Mouse (Mus musculus): ENCODE measurements around the gene Atrnl1. TPM values are rescaled to one million over a fixed set of nuclear protein-coding genes. Genes with fewer than 3 reads are reported as not detected.

Gene Atrnl1
- polyA plus RNA-seq, 1 experiment from 2014 or later: 1.8 TPM

DNA sequence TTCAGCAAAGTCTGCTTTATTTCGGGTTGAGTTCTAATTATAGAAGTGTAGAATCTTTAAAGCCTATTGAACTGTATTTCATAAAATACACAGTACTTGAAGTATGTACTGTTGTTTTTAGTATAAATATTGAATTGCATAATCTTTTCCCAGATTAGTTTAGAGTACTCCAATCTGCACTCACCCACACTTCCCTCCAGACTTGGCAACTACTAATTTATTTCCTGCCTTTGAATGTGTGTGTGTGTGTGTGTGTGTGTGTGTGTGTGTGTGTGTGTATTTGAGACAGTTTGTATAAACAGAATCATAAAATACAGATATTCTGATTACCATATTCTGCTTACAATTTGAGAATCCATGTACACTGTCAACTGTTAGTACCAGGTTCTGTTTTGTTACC is 328.3 kb downstream of the Atrnl1 start:
- 71% methylated on average over 1 of the region's 1 CpGs for WGBS (ENCODE audit: insufficient replicate concordance)
- no peak overlapping the region for H3K4me2 ChIP-seq
- no peak for ATAC-seq

GRCm38 (mm10) chr19:57941529-57941928 is 330.7 kb downstream of the Atrnl1 start:
- Histone ChIP-seq H3K9me3 (replicated peaks) (no peaks in the 10 kb centered on the region), H3K4me1 (peaks cover 21% of the 10 kb centered on the region), H3K4me2 (no peak overlapping the region), H3K36me3 (no peaks in the 10 kb centered on the region), H3K27me3 (replicated peaks) (no peaks in the 10 kb centered on the region), H3K9ac (no peak overlapping the region), H3K4me3 (no peak overlapping the region), H3K27ac (no peak overlapping the region)
- 66% methylated on average over 8 of the region's 8 CpGs for WGBS (ENCODE audit: insufficient replicate concordance)
- ATAC-seq: no peak

More for the DNA sequence above, 328.3 kb downstream of the Atrnl1 start:
- no peaks in the 10 kb centered on the region for H3K36me3 ChIP-seq
- no peaks in the 10 kb centered on the region for H3K27me3 ChIP-seq (replicated peaks)
- no peaks in the 10 kb centered on the region for H3K4me1 ChIP-seq
- H3K9ac ChIP-seq: no peak overlapping the region
- H3K9me3 ChIP-seq (replicated peaks): no peaks in the 10 kb centered on the region
- no peak overlapping the region for H3K4me3 ChIP-seq
- H3K27ac ChIP-seq: no peak overlapping the region

- no peak overlapping the region for H3K27ac ChIP-seq
- H3K36me3 ChIP-seq: no peaks in the 10 kb centered on the region
- no peaks in the 10 kb centered on the region for H3K9me3 ChIP-seq (replicated peaks)
- H3K4me3 ChIP-seq: no peak overlapping the region
- H3K9ac ChIP-seq: no peak overlapping the region
- H3K4me2 ChIP-seq: no peak overlapping the region
- ATAC-seq: no peak
- no peaks in the 10 kb centered on the region for H3K27me3 ChIP-seq (replicated peaks)
- H3K4me1 ChIP-seq: peaks cover 21% of the 10 kb centered on the region
- 78% methylated on average over 14 of the region's 14 CpGs for WGBS (ENCODE audit: insufficient replicate concordance)
Observed at GRCm38 (mm10) chr19:57942281-57942680, 331.4 kb downstream of the Atrnl1 start.

DNA sequence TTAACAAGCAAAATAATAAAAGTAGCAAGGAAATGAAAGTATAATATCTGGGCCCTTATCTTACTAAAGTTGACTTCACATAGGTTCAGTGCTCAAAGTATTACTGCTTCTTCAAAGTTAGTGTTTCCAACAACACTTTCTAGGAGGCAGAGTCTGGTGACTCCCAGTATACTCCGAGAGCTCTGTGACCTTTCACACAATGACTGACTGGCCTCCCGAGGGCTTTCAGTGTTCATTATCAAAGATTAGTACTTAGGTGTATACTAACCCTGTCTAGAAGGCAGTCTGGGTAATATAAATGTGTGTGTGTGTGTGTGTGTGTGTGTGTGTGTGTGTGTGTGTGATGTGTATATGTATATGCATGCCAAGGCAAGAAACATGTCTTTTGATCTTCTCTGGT is 332.5 kb downstream of the Atrnl1 start:
- no peaks in the 10 kb centered on the region; the same call in 1 of the 2 replicates for H3K36me3 ChIP-seq
- H3K9me3 ChIP-seq (replicated peaks): no peaks in the 10 kb centered on the region
- no peak overlapping the region for H3K27ac ChIP-seq
- peaks cover 21% of the 10 kb centered on the region for H3K4me1 ChIP-seq
- H3K4me3 ChIP-seq: no peak overlapping the region
- 57% methylated on average over 2 of the region's 2 CpGs for WGBS (ENCODE audit: insufficient replicate concordance)
- ATAC-seq: no peak
- H3K4me2 ChIP-seq: no peak overlapping the region
- no peak overlapping the region for H3K9ac ChIP-seq
- no peaks in the 10 kb centered on the region for H3K27me3 ChIP-seq (replicated peaks)

DNA sequence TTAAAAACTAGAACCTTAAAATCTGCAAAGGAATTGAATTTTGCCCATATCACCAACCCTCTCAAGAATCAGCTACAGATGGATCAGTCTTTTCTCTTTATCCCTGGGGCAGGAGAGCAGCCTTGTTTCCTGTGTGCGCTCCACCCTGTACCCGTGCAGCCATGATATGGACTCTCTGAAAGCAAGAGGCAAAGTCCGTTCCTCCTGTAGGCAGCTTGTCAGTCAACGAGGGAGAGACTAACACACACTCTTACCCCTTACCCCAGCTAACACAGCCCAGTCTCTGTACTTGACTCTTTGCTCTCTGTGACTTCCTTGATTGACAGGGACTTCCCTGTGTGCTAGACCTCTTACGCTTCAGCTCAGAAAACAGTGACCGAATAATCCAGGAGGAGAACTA is 333.8 kb downstream of the Atrnl1 start:
- Histone ChIP-seq H3K9me3 (replicated peaks) (no peaks in the 10 kb centered on the region), H3K9ac (no peak overlapping the region), H3K4me3 (no peak overlapping the region), H3K4me2 (no peak overlapping the region), H3K27me3 (replicated peaks) (no peaks in the 10 kb centered on the region), H3K4me1 (peaks cover 21% of the 10 kb centered on the region), H3K36me3 (no peaks in the 10 kb centered on the region; the same call in 1 of the 2 replicates), H3K27ac (0 out of 2 replicates have a peak overlapping the region, but pooled peaks have one; percentile 12)
- 51% methylated on average over 6 of the region's 6 CpGs for WGBS (ENCODE audit: insufficient replicate concordance)
- peak; percentile 74 for ATAC-seq

- ATAC-seq: peak; percentile 65
Observed at GRCm38 (mm10) chr19:57945626-57946250, 334.9 kb downstream of the Atrnl1 start.

DNA sequence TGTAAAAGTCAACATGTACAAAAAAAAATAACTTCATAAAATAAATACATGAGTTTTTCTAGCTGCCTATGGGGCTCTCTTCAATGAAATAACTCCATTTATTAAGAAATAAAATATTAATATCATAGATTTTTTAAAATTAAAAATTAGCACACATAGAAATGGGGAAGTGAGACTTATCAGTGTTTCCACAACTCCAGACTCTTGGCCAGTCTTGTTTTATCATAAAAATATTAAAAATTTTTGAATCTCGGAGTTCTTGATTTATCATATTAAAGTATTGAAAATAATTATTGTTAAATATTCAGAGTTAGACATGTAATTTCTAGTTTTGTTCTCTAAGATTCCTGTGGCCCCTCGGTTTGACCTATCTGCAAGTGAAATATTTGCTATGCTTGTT is 337.7 kb downstream of the Atrnl1 start:
- Histone ChIP-seq H3K27ac (no peak overlapping the region), H3K9me3 (replicated peaks) (no peaks in the 10 kb centered on the region), H3K4me2 (no peak overlapping the region), H3K36me3 (no peaks in the 10 kb centered on the region; the same call in 1 of the 2 replicates), H3K4me1 (peaks cover 21% of the 10 kb centered on the region), H3K27me3 (replicated peaks) (no peaks in the 10 kb centered on the region), H3K9ac (no peak overlapping the region), H3K4me3 (no peak overlapping the region)
- 72% methylated on average over 2 of the region's 2 CpGs for WGBS (ENCODE audit: insufficient replicate concordance)
- no peak for ATAC-seq

More at GRCm38 (mm10) chr19:57945626-57946250, 334.9 kb downstream of the Atrnl1 start:
- Histone ChIP-seq H3K27me3 (replicated peaks) (no peaks in the 10 kb centered on the region), H3K4me3 (no peak overlapping the region), H3K27ac (no peak overlapping the region), H3K4me2 (no peak overlapping the region), H3K4me1 (peaks cover 21% of the 10 kb centered on the region), H3K36me3 (no peaks in the 10 kb centered on the region; the same call in 1 of the 2 replicates), H3K9me3 (replicated peaks) (no peaks in the 10 kb centered on the region), H3K9ac (no peak overlapping the region)
- 48% methylated on average over 4 of the region's 4 CpGs for WGBS (ENCODE audit: insufficient replicate concordance)

DNA sequence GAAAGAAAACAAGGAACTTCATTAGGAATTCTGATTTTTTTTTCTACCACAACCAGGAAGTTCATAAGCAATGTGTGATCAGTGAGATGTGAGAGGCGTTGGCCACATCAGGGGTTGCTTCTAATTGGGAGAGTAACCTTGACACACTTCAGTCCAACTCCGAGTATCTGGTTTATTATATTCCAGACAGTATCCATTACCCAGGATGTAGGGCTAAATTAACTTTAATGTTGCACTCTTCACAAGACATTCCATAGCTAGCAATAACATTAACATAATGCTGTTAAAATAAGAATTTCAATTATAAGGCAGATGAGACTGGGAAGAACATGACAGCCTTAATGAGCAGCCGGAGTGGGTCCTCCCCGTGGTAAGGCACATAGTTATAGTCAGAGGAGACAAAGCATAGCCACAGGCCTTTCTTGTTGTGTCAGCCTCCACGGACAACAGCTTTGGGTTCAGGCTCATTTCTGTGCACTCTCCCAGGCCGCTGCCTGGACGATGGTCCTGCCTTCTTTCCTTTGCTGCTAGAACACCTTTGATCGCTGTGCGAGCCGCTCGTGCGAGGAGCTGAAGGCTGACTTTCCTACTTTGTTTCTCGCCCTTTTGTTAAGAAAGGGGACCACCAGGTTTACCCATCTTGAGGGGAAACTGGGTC is 338.6 kb downstream of the Atrnl1 start:
- H3K4me1 ChIP-seq: peaks cover 19% of the 10 kb centered on the region
- WGBS (ENCODE audit: insufficient replicate concordance): 75% methylated on average over 13 of the region's 13 CpGs
- H3K4me2 ChIP-seq: no peak overlapping the region
- no peaks in the 10 kb centered on the region; the same call in 1 of the 2 replicates for H3K36me3 ChIP-seq
- ATAC-seq: no peak
- no peaks in the 10 kb centered on the region for H3K9me3 ChIP-seq (replicated peaks)
- H3K9ac ChIP-seq: no peak overlapping the region
- H3K27me3 ChIP-seq (replicated peaks): no peaks in the 10 kb centered on the region
- H3K27ac ChIP-seq: no peak overlapping the region
- no peak overlapping the region for H3K4me3 ChIP-seq

DNA sequence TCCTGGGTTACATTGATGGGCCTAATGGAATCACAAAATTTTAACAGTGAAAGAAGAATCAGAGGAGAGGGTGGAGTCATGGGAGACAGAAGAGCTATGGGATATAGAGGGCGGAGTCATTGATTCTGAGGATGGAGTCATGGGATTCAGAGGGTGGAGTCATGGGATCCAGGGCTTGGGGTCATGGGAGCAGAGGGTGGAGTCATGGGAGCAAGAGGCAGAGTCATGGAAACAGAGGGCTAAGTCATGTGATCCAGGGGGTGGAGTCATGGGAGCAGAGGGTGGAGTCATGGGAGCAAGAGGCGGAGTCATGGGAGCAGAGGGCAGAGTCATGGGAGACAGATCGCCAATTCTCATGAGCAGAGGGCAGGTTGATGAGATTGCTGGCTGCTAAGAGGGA is 343.3 kb downstream of the Atrnl1 start:
- Histone ChIP-seq H3K9me3 (replicated peaks) (no peaks in the 10 kb centered on the region), H3K9ac (no peak overlapping the region), H3K4me3 (no peak overlapping the region), H3K27ac (no peak overlapping the region), H3K27me3 (replicated peaks) (no peaks in the 10 kb centered on the region), H3K4me1 (peaks cover 21% of the 10 kb centered on the region), H3K36me3 (no peaks in the 10 kb centered on the region), H3K4me2 (no peak overlapping the region)
- WGBS (ENCODE audit: insufficient replicate concordance): 89% methylated on average over 3 of the region's 3 CpGs
- ATAC-seq: no peak

DNA sequence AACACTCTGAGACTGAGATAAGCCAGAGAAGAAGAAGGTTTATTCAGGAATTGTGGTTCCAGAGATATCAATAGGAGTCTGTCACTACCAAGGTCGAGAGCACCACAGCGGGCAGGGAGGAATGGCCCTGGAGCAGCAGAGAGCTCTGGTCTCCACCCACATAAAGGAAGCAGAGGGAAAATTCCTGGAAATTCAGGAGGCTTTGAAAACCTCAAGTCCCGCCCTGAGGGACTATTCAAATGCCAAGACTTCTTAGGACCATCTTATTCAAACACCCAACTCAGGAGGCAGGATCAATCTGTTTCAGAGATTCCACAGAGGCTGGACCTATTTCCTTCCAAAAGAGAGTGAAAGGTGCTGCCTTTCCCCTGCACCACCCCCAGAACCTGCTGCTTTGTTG is 345.6 kb downstream of the Atrnl1 start:
- Histone ChIP-seq H3K4me1 (peaks cover 26% of the 10 kb centered on the region), H3K27me3 (replicated peaks) (no peaks in the 10 kb centered on the region), H3K4me3 (no peak overlapping the region), H3K9me3 (replicated peaks) (no peaks in the 10 kb centered on the region), H3K36me3 (no peaks in the 10 kb centered on the region), H3K4me2 (no peak overlapping the region), H3K9ac (no peak overlapping the region), H3K27ac (no peak overlapping the region)
- 53% methylated on average over 3 of the region's 3 CpGs for WGBS (ENCODE audit: insufficient replicate concordance)
- ATAC-seq: no peak

GRCm38 (mm10) chr19:57957363-57957762 is 346.5 kb downstream of the Atrnl1 start:
- Histone ChIP-seq H3K36me3 (no peaks in the 10 kb centered on the region), H3K27me3 (replicated peaks) (no peaks in the 10 kb centered on the region), H3K9me3 (replicated peaks) (no peaks in the 10 kb centered on the region), H3K4me3 (no peak overlapping the region), H3K4me2 (no peak overlapping the region), H3K9ac (no peak overlapping the region), H3K27ac (no peak overlapping the region), H3K4me1 (peaks cover 26% of the 10 kb centered on the region)
- 47% methylated on average over 3 of the region's 3 CpGs for WGBS (ENCODE audit: insufficient replicate concordance)
- peak; percentile 44; the same call in 1 of the 2 replicates for ATAC-seq

DNA sequence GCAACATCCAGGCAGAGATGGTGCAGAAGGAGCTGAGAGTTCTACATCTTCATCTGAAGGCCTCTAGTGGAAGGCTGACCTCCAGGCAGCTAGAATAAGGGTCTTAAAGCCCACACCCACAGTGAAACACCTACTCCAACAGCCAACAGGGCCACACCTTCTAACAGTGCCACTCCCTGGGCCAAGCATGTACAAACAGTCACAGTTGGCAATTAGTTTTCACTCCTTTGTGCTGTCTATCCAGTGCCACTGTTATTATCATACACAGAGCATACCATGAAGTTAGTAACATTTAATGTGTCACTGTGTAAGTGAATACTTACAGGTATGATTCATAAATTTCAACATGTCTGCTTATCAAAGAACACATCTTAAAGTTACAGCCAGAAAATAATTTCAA is 347.3 kb downstream of the Atrnl1 start:
- no peak for ATAC-seq
- no peaks in the 10 kb centered on the region for H3K9me3 ChIP-seq (replicated peaks)
- no peak overlapping the region for H3K4me3 ChIP-seq
- peaks cover 26% of the 10 kb centered on the region for H3K4me1 ChIP-seq
- no peak overlapping the region for H3K9ac ChIP-seq
- H3K27me3 ChIP-seq (replicated peaks): no peaks in the 10 kb centered on the region
- no peak overlapping the region for H3K4me2 ChIP-seq
- H3K27ac ChIP-seq: no peak overlapping the region
- H3K36me3 ChIP-seq: no peaks in the 10 kb centered on the region

Measured in liver, embryonic 12.5 days (tissue).